Mouse (Mus musculus) spleen, adult 2 months (tissue): Measurements from ENCODE around the gene Vps18.

Experiments used
- CTCF ChIP-seq: fragments of 200-500 bp; IDR thresholded peaks from 2 replicates; pipeline ENCODE4 v1.5.1; 2011; ENCODE audit warnings: mild to moderate bottlenecking, inconsistent platforms; ENCODE audit not compliant: insufficient read depth, insufficient read length, insufficient replicate concordance; ENCODE audit errors: extremely low read depth
- POLR2A ChIP-seq: fragments of 200-500 bp; IDR thresholded peaks from 2 replicates; pipeline ENCODE4 v1.6.1; 2011; ENCODE audit warnings: low read depth, low read length, inconsistent platforms

GRCm38 (mm10) chr2:119240075-119240818, 48.3 kb upstream of the Vps18 start:
- TF ChIP-seq CTCF (no peak), POLR2A (no peak)
